Mouse (Mus musculus): ENCODE measurements around the gene Pcp2. TPM values are rescaled to one million over a fixed set of nuclear protein-coding genes. Genes with fewer than 3 reads are reported as not detected.
A peak's percentile ranks its signal among the peaks of the same experiment; 100 is the strongest.

The Pcp2 gene
- total RNA-seq, 2 experiments from 2014 or later = not detected

DNA sequence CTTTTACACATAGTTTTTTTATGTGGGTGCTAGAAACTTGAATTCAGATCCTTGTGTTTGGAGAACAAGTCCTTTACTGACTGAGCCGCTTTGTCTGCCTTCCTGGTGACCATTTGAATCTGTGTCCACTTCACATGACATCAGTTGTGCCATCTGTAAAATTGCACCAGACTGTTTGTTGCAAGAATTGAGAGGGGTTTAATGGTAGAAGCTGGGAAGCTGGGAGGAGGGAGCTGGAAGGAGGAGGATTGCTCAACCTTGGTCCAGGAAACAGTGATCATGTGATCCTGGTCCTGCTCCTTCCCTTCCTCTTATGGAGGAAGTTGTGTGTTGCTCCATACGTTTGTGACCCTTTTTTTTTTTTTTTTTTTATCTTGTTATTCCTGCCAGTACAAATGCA lies 22.9 kb upstream of the Pcp2 start:
- no peak overlapping the region for H3K4me3 ChIP-seq
- intact Hi-C loops (cut with DNase I) = no loop called here
- no peak for DNase-seq (ENCODE audit: extremely low spot score in 1 of 2, low spot score in 2 of 2)
- no peak for TF ChIP-seq CTCF (IDR thresholded peaks at IDR 0.05)
- no peak overlapping the region for H3K27ac ChIP-seq

DNA sequence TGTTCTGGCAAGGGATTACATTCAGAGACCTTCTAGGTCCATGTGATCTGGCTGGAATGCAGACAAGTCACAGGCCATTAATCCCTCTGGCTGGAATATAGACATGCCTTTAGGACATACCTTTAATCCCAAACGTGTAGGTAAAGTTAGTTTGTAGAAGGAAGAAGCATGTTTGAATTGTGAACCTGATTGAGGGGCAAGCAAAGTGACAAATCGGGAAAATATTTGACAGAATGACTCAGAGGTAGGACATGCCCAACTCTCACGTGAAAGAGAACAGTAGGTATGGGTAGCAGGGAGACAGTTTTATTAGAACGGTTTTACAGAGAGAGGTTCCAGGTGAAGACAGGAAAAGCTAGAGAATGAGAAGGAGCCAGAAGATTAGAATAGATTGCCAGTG lies 22.2 kb upstream of the Pcp2 start:
- Histone ChIP-seq H3K27ac (no peak overlapping the region), H3K4me3 (no peak overlapping the region)
- no peak for TF ChIP-seq CTCF (IDR thresholded peaks at IDR 0.05)
- no peak for DNase-seq (ENCODE audit: extremely low spot score in 1 of 2, low spot score in 2 of 2)
- intact Hi-C loops (cut with DNase I) = no loop called here

DNA sequence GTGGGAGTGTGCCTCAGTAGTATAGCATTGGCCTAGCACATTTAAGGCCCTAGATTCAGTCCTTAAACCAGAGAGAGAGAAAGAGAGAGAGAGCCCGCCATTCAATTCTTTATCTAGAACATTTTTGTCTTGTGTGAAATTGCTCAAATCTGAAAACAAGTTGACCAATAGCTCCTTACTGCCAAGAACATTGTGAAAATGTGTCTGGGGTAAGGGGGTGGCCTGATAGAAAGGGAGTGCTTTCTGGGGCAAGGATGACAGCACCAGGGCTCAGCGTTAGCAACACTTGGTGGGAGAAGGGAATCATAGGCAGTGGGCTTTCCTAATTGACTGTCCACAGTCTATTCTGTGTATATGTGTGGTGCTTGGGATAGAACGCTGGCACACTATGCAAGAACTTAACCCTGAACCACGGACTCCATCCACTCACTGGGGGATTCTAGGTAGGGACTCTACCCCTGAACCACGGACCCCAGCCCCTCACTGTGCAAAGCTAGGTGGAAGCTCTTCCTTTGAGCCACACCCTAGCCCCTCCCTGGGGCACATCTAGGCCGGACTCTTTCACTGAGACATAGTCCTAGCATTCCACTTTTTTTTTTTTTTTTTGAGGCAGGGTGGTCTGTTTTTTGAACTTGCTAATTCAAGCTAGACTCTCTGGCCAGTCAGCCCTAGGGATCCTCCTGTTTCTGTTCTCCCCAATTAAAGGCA lies 21.6 kb upstream of the Pcp2 start:
- Histone ChIP-seq H3K4me3 (no peak overlapping the region), H3K27ac (no peak overlapping the region)
- no peak for TF ChIP-seq CTCF (IDR thresholded peaks at IDR 0.05)
- DNase-seq (ENCODE audit: extremely low spot score in 1 of 2, low spot score in 2 of 2) = no peak
- intact Hi-C loops (cut with DNase I) = no loop called here

- H3K4me3 ChIP-seq = no peak overlapping the region
- no peak overlapping the region for H3K27ac ChIP-seq
- intact Hi-C loops (cut with DNase I) = loop anchor here (1.0 kb wide), 1 partner anchor 26 kb away; the partner anchor contains the start of gene Fcor
- no peak for DNase-seq (ENCODE audit: extremely low spot score in 1 of 2, low spot score in 2 of 2)
- no peak; the same call in 1 of the 2 replicates for TF ChIP-seq CTCF (IDR thresholded peaks at IDR 0.05)
Observed at GRCm38 (mm10) chr8:3645804-3646203, 20.5 kb upstream of the Pcp2 start.

DNA sequence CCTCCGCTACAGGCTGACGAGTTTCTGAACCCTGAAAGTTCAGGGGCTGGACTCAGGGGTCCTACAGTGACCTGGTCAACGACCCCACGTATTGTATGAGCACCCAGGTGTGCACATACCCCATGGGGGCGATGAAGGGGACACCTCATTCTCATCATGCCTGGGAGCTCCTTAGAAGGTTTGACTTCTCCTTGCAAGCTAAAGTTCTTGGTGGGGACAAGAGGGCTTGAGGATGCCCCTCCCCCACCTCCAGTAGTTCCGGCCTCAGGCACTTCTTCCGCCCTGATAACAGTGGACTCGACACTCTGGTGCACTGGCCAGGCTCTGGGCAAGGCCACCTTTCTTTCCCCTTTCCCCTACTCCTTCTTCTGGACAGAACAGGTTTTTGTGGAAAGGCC lies 6.1 kb upstream of the Pcp2 start:
- intact Hi-C loops (cut with DNase I) = no loop called here
- TF ChIP-seq CTCF (IDR thresholded peaks at IDR 0.05) = no peak
- H3K27ac ChIP-seq = no peak overlapping the region
- DNase-seq (ENCODE audit: extremely low spot score in 1 of 2, low spot score in 2 of 2) = no peak
- peak overlapping the region; percentile 51 for H3K4me3 ChIP-seq

DNA sequence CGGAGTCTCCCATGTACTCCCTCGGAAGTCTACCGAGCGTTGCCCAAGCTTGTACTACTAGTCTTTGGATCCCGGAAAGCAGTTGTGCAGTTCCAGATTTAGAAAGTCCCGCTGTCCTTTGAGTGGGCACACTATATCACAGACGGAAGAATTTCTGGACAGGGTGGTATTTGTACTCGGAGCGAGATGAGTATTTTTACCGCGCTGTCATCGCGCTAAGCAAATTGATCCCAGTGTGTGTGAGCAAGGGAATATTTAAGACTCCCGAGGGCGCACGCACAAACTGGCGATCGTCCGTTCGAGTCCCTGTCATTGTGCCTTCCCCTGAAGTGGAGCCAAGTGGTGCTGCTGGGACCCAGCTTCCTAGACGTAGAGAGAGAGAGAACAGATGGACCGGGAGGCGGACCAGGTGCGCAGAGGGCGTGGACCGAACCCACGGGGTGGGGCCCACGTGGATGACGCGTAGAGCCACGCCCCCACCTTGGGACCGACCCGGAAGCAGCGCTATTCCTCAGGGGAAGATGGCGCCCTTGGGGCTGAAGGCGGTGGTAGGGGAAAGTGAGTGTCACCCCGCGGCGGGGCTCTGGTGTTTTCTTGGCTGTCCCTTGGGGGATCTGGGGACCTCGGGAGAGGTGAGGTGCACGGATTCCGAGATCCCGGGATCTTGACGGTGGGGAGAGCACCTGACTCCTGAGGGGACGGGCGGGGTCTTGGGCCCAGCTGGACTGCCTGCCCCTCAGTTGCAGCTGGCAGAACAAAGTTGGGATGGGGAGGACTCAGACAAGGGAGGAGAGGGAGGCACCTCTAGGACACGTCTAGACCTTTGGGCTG lies 5.5 kb upstream of the Pcp2 start, which contains the start of gene Stxbp2:
Stxbp2 (plus strand) TSS at position 309 of the 831 bp plus-strand sequence.
- intact Hi-C loops (cut with DNase I) = no loop called here
- peak; percentile 19; the same call in 1 of the 2 replicates for TF ChIP-seq CTCF (IDR thresholded peaks at IDR 0.05)
- DNase-seq (ENCODE audit: extremely low spot score in 1 of 2, low spot score in 2 of 2) = peak; percentile 77 to 78
- Histone ChIP-seq H3K27ac (no peak within 1 kb of the TSS), H3K4me3 (peak within 1 kb of the TSS; percentile 51)

DNA sequence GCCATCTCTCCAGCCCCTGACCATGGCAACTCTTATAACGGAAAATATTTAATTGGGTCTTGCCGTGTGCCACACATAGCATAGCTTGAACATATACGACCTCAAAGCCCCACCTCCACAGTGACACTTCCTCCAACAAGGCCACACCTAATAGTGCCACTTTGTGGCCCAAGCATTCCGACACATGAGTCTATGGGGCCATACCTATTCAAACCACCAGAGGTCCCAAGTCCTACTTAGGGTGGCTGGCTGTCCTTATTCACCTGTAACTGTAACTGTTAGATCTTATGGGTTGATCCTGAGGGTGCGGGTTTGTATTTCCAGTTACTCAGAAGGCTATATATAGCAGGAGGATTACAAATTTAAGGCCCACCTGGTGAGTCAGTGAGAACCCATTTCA lies 2.7 kb upstream of the Pcp2 start:
- intact Hi-C loops (cut with DNase I) = loop anchor here (1.0 kb wide), 1 partner anchor 44 kb away; the partner anchor contains the start of gene Fcor
- H3K4me3 ChIP-seq = no peak overlapping the region
- no peak overlapping the region for H3K27ac ChIP-seq
- no peak for DNase-seq (ENCODE audit: extremely low spot score in 1 of 2, low spot score in 2 of 2)
- TF ChIP-seq CTCF (IDR thresholded peaks at IDR 0.05) = peak; percentile 61

GRCm38 (mm10) chr8:3626971-3627370 lies 1.6 kb upstream of the Pcp2 start:
- H3K27ac ChIP-seq = no peak overlapping the region
- no peak for TF ChIP-seq CTCF (IDR thresholded peaks at IDR 0.05)
- intact Hi-C loops (cut with DNase I) = no loop called here
- H3K4me3 ChIP-seq = no peak overlapping the region
- no peak for DNase-seq (ENCODE audit: extremely low spot score in 1 of 2, low spot score in 2 of 2)

DNA sequence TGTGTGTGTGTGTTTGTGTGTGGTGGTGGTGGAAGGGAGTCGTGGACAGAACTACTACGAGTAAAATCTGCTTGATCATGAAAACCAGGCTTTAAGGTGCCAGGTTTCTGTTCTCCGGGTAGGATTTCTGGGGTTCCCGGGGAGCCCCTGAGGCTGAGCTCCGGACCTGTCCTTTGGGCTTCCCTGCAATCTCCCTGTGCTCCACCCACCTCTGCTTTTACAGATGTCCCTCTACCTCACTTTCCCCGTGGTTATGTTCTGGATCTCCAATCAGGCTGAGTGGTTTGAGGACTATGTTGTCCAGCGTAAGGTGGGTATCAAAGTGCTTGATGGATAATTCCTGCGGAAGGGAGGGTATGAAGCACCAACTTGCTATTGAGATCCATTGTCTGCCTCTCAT lies 3.2 kb downstream of the Pcp2 start:
- DNase-seq (ENCODE audit: extremely low spot score in 1 of 2, low spot score in 2 of 2) = no peak
- intact Hi-C loops (cut with DNase I) = no loop called here
- Histone ChIP-seq H3K27ac (no peak overlapping the region), H3K4me3 (no peak overlapping the region)
- TF ChIP-seq CTCF (IDR thresholded peaks at IDR 0.05) = no peak

GRCm38 (mm10) chr8:3621199-3621970 lies 4.0 kb downstream of the Pcp2 start, which contains the start of the genes Xab2 and Pet100:
TSS of gene Xab2 (minus strand) at chr8:3621316.
TSS of gene Pet100 (plus strand) at chr8:3621548.
- intact Hi-C loops (cut with DNase I) = no loop called here
- TF ChIP-seq CTCF (IDR thresholded peaks at IDR 0.05) = no peak
- Histone ChIP-seq H3K27ac (peak within 1 kb of the TSS; percentile 79), H3K4me3 (peak within 1 kb of the TSS; percentile 89)
- peak; percentile 99 for DNase-seq (ENCODE audit: extremely low spot score in 1 of 2, low spot score in 2 of 2)

GRCm38 (mm10) chr8:3609816-3610150 lies 15.6 kb downstream of the Pcp2 start:
- no peak for TF ChIP-seq CTCF (IDR thresholded peaks at IDR 0.05)
- intact Hi-C loops (cut with DNase I) = no loop called here
- H3K27ac ChIP-seq = no peak overlapping the region

More at GRCm38 (mm10) chr8:3609816-3610150, 15.6 kb downstream of the Pcp2 start:
- H3K4me3 ChIP-seq = no peak overlapping the region
- no peak for DNase-seq (ENCODE audit: extremely low spot score in 1 of 2, low spot score in 2 of 2)

All from left cerebral cortex, adult 2 months (tissue).